Mouse (Mus musculus) embryonic facial prominence, embryonic 15.5 days (tissue): ENCODE data around the gene Creb5. TPM values are rescaled to one million over a fixed set of nuclear protein-coding genes. Genes with fewer than 3 reads are reported as not detected.

Source experiments
- ATAC-seq: fragments of 200-750 bp; cut with Nextera tagmentation; 2 replicates; pipeline ENCODE4 v1.8.0; 2017; ENCODE audit warnings: low read depth, moderate TSS enrichment; ENCODE audit not compliant: insufficient number of reproducible peaks, low FRiP score, low TSS enrichment
- H3K27ac ChIP-seq: fragments of 300-500 bp; sonication (generic); replicated peaks from 2 replicates; pipeline ENCODE4 v1.5.1; 2015; ENCODE audit warnings: mild to moderate bottlenecking, inconsistent platforms
- H3K27me3 ChIP-seq: fragments of 300-500 bp; sonication (generic); 2 replicates; pipeline ENCODE4 v1.6.1; 2015; ENCODE audit warnings: inconsistent platforms
- H3K36me3 ChIP-seq: fragments of 300-500 bp; sonication (generic); 2 replicates; pipeline ENCODE4 v1.6.1; 2015; ENCODE audit warnings: mild to moderate bottlenecking, inconsistent platforms
- H3K4me1 ChIP-seq: fragments of 300-500 bp; sonication (generic); 2 replicates; pipeline ENCODE4 v1.6.1; 2015; ENCODE audit warnings: inconsistent platforms
- H3K4me2 ChIP-seq: fragments of 300-500 bp; sonication (generic); replicated peaks from 2 replicates; pipeline ENCODE4 v1.6.1; 2015; ENCODE audit warnings: mild to moderate bottlenecking, inconsistent platforms
- H3K4me3 ChIP-seq: fragments of 300-500 bp; sonication (generic); replicated peaks from 2 replicates; pipeline ENCODE4 v1.5.1; 2015; ENCODE audit warnings: mild to moderate bottlenecking, inconsistent platforms
- H3K9ac ChIP-seq: fragments of 300-500 bp; sonication (generic); 2 replicates; pipeline ENCODE4 v1.6.1; 2015; ENCODE audit warnings: inconsistent platforms
- H3K9me3 ChIP-seq: fragments of 300-500 bp; sonication (generic); replicated peaks from 2 replicates; pipeline ENCODE4 v1.6.1; 2016; ENCODE audit warnings: inconsistent platforms
- WGBS: fragments of 180-500 bp; shearing (Covaris S2); methylation state at CpG from one replicate; pipeline ENCODE4 v1.1.7; 2015; 5-methylcytosine and 5-hydroxymethylcytosine counted together
- polyA plus RNA-seq: library from polyadenylated mRNA; unstranded; fragments of >200 nt; fragmentation: Nextera tagmentation; extraction: Ambion mirVana; gene quantifications from 2 replicates; pipeline ENCODE4 v1.2.1, GENCODE M21; 2015

Creb5 gene
- polyA plus RNA-seq, 1 experiment from 2014 or later = 28.3 TPM

- Histone ChIP-seq H3K4me2 (no peak overlapping the region), H3K4me1 (peaks cover 5% of the 10 kb centered on the region), H3K27me3 (no peaks in the 10 kb centered on the region), H3K36me3 (no peaks in the 10 kb centered on the region), H3K9ac (no peak overlapping the region), H3K4me3 (no peak overlapping the region), H3K27ac (no peak overlapping the region), H3K9me3 (no peaks in the 10 kb centered on the region)
- no peak for ATAC-seq
- WGBS = 69% methylated on average over 2 of the region's 2 CpGs
Observed at GRCm38 (mm10) chr6:53596402-53596801, 309.3 kb downstream of the Creb5 start.

GRCm38 (mm10) chr6:53603041-53603440 lies 316.0 kb downstream of the Creb5 start:
- Histone ChIP-seq H3K9me3 (no peaks in the 10 kb centered on the region), H3K27ac (no peak overlapping the region), H3K27me3 (no peaks in the 10 kb centered on the region), H3K4me2 (no peak overlapping the region), H3K36me3 (0 out of 2 replicates have a peak, but pooled peaks cover 5% of the 10 kb centered on the region), H3K4me3 (no peak overlapping the region), H3K4me1 (peaks cover 6% of the 10 kb centered on the region; the same call in 1 of the 2 replicates), H3K9ac (no peak overlapping the region)
- 79% methylated on average over 3 of the region's 3 CpGs for WGBS
- no peak for ATAC-seq

- Histone ChIP-seq H3K9ac (no peak overlapping the region), H3K9me3 (no peaks in the 10 kb centered on the region), H3K36me3 (0 out of 2 replicates have a peak, but pooled peaks cover 5% of the 10 kb centered on the region), H3K4me3 (no peak overlapping the region), H3K4me2 (no peak overlapping the region), H3K4me1 (peaks cover 6% of the 10 kb centered on the region; the same call in 1 of the 2 replicates), H3K27ac (0 out of 2 replicates have a peak overlapping the region, but pooled peaks have one; percentile 1), H3K27me3 (no peaks in the 10 kb centered on the region)
- WGBS = 60% methylated on average over 5 of the region's 5 CpGs
- no peak for ATAC-seq
Observed at GRCm38 (mm10) chr6:53603695-53604094, 316.6 kb downstream of the Creb5 start.

- Histone ChIP-seq H3K9me3 (no peaks in the 10 kb centered on the region), H3K4me1 (peaks cover 6% of the 10 kb centered on the region; the same call in 1 of the 2 replicates), H3K27ac (no peak overlapping the region), H3K4me3 (no peak overlapping the region), H3K9ac (no peak overlapping the region), H3K4me2 (no peak overlapping the region), H3K27me3 (no peaks in the 10 kb centered on the region), H3K36me3 (0 out of 2 replicates have a peak, but pooled peaks cover 5% of the 10 kb centered on the region)
- ATAC-seq = no peak
- WGBS = 51% methylated on average over 3 of the region's 3 CpGs
Observed at GRCm38 (mm10) chr6:53604386-53604785, 317.3 kb downstream of the Creb5 start.

- H3K36me3 ChIP-seq = 0 out of 2 replicates have a peak, but pooled peaks cover 5% of the 10 kb centered on the region
- 61% methylated on average over 2 of the region's 2 CpGs for WGBS
- H3K4me3 ChIP-seq = no peak overlapping the region
- ATAC-seq = no peak
- H3K27ac ChIP-seq = no peak overlapping the region
- no peaks in the 10 kb centered on the region for H3K27me3 ChIP-seq
- no peak overlapping the region for H3K4me2 ChIP-seq
- no peak overlapping the region for H3K9ac ChIP-seq
- no peaks in the 10 kb centered on the region for H3K9me3 ChIP-seq
- H3K4me1 ChIP-seq = peaks cover 6% of the 10 kb centered on the region; the same call in 1 of the 2 replicates
Observed at GRCm38 (mm10) chr6:53605184-53605583, 318.1 kb downstream of the Creb5 start.

GRCm38 (mm10) chr6:53611451-53611945 lies 324.4 kb downstream of the Creb5 start:
- Histone ChIP-seq H3K9ac (no peak overlapping the region), H3K9me3 (no peaks in the 10 kb centered on the region), H3K27ac (no peak overlapping the region), H3K4me2 (no peak overlapping the region), H3K27me3 (no peaks in the 10 kb centered on the region), H3K4me1 (peaks cover 23% of the 10 kb centered on the region), H3K36me3 (no peaks in the 10 kb centered on the region; the same call in 1 of the 2 replicates), H3K4me3 (no peak overlapping the region)
- no peak for ATAC-seq
- 60% methylated on average over 5 of the region's 5 CpGs for WGBS

GRCm38 (mm10) chr6:53612681-53613080 lies 325.6 kb downstream of the Creb5 start:
- Histone ChIP-seq H3K4me2 (0 out of 2 replicates have a peak overlapping the region, but pooled peaks have one; percentile 17), H3K9me3 (no peaks in the 10 kb centered on the region), H3K27ac (no peak overlapping the region), H3K27me3 (no peaks in the 10 kb centered on the region), H3K9ac (no peak overlapping the region), H3K4me1 (peaks cover 26% of the 10 kb centered on the region), H3K4me3 (no peak overlapping the region), H3K36me3 (no peaks in the 10 kb centered on the region; the same call in 1 of the 2 replicates)
- 24% methylated on average over 6 of the region's 6 CpGs for WGBS
- ATAC-seq = no peak

GRCm38 (mm10) chr6:53615440-53616211 lies 328.6 kb downstream of the Creb5 start:
- 43% methylated on average over 9 of the region's 9 CpGs for WGBS
- Histone ChIP-seq H3K27ac (0 out of 2 replicates have a peak overlapping the region, but pooled peaks have one; percentile 14), H3K4me1 (peaks cover 29% of the 10 kb centered on the region)

GRCm38 (mm10) chr6:53618164-53618563 lies 331.1 kb downstream of the Creb5 start:
- Histone ChIP-seq H3K4me3 (no peak overlapping the region), H3K9ac (no peak overlapping the region), H3K4me1 (peaks cover 18% of the 10 kb centered on the region), H3K27ac (peak overlapping the region; percentile 45; the same call in 1 of the 2 replicates), H3K36me3 (no peaks in the 10 kb centered on the region; the same call in 1 of the 2 replicates), H3K27me3 (no peaks in the 10 kb centered on the region), H3K4me2 (no peak overlapping the region), H3K9me3 (no peaks in the 10 kb centered on the region)
- peak; percentile 67; the same call in 1 of the 2 replicates for ATAC-seq
- 49% methylated on average over 8 of the region's 8 CpGs for WGBS

More at GRCm38 (mm10) chr6:53615440-53616211, 328.6 kb downstream of the Creb5 start:
- Histone ChIP-seq H3K36me3 (no peaks in the 10 kb centered on the region; the same call in 1 of the 2 replicates), H3K9ac (no peak overlapping the region), H3K4me2 (no peak overlapping the region), H3K9me3 (no peaks in the 10 kb centered on the region), H3K27me3 (no peaks in the 10 kb centered on the region), H3K4me3 (no peak overlapping the region)
- ATAC-seq = no peak

GRCm38 (mm10) chr6:53619676-53620075 lies 332.6 kb downstream of the Creb5 start:
- Histone ChIP-seq H3K4me1 (peaks cover 25% of the 10 kb centered on the region), H3K9me3 (no peaks in the 10 kb centered on the region), H3K4me2 (no peak overlapping the region), H3K9ac (no peak overlapping the region), H3K27ac (no peak overlapping the region), H3K36me3 (no peaks in the 10 kb centered on the region), H3K27me3 (no peaks in the 10 kb centered on the region), H3K4me3 (no peak overlapping the region)
- 60% methylated on average over 1 of the region's 1 CpGs for WGBS
- no peak for ATAC-seq

GRCm38 (mm10) chr6:53621295-53621694 lies 334.2 kb downstream of the Creb5 start:
- no peak overlapping the region for H3K9ac ChIP-seq
- no peaks in the 10 kb centered on the region for H3K27me3 ChIP-seq
- no peaks in the 10 kb centered on the region for H3K9me3 ChIP-seq
- 70% methylated on average over 5 of the region's 5 CpGs for WGBS
- H3K4me3 ChIP-seq = no peak overlapping the region
- no peaks in the 10 kb centered on the region for H3K36me3 ChIP-seq
- no peak overlapping the region for H3K27ac ChIP-seq
- H3K4me2 ChIP-seq = no peak overlapping the region
- H3K4me1 ChIP-seq = peaks cover 18% of the 10 kb centered on the region
- ATAC-seq = no peak
